Mouse (Mus musculus): Measurements from ENCODE around the gene Mcm2. TPM values are rescaled to one million over a fixed set of nuclear protein-coding genes. Genes with fewer than 3 reads are reported as not detected.

Mcm2 gene
- total and polyA plus RNA-seq, 2 experiments from 2014 or later, result 14.1 to 19.3 TPM

DNA sequence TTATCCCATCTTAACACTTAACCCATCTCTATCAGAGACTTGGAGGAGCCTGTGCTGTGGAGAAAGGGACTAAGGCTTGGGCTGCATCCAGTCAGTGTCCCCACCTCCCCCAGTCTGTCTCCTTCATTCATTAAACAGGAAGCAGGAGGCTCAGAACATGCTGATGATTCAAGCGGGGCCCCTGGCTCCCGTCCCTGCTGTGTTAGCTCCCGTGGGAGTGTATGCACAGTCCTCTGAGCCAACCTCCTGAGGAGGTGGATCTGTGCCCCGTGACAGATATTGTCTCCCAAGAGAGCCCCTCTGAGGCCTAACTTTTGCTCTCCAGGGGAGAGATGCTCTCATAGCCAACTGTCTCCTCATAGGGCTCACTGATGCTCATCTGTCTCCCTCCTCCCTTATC is 36.2 kb upstream of the Mcm2 start:
- Histone ChIP-seq H3K9me3 (ENCODE audit: low read length) (no peaks in the 10 kb centered on the region), H3K9ac (no peak overlapping the region), H3K36me3 (ENCODE audit: insufficient read depth) (no peaks in the 10 kb centered on the region), H3K4me2 (ENCODE audit: low read depth) (no peak overlapping the region), H3K4me3 (ENCODE audit: low read depth, low read length) (no peak overlapping the region), H3K27ac (ENCODE audit: low read depth, low read length) (no peak overlapping the region), H3K4me1 (ENCODE audit: insufficient read depth) (peaks cover 32% of the 10 kb centered on the region), H3K27me3 (ENCODE audit: insufficient read depth, low read length) (0 out of 2 replicates have a peak, but pooled peaks cover 4% of the 10 kb centered on the region)
- no peak for TF ChIP-seq CTCF (IDR thresholded peaks at IDR 0.05; ENCODE audit: low read depth)
- DNase-seq (no peak), ATAC-seq (no peak)
- 26% methylated on average over 4 of the region's 4 CpGs for WGBS

DNA sequence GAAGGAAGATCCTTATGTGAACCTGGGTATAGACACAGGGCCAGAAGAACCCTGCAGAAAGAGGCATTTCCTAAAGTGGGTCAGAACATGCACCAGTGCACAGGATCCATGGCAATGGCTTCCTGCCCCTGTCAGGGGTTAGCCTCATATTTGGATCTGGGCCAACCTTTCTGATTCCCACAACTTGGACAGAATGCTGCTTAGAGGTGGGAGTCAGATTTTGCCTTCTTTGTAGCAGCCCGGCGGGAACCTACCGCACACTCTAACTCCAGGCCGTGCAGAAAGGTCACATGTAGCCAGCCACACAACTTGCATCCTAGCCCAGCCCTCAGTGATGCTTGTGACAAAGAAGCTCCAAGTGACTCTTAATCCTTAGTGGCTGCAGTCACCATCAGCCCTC is 35.6 kb upstream of the Mcm2 start:
- no peak for TF ChIP-seq CTCF (IDR thresholded peaks at IDR 0.05; ENCODE audit: low read depth)
- 0 out of 2 replicates have a peak, but pooled peaks cover 4% of the 10 kb centered on the region for H3K27me3 ChIP-seq (ENCODE audit: insufficient read depth, low read length)
- peaks cover 30% of the 10 kb centered on the region for H3K4me1 ChIP-seq (ENCODE audit: insufficient read depth)
- 43% methylated on average over 4 of the region's 4 CpGs for WGBS
- H3K36me3 ChIP-seq (ENCODE audit: insufficient read depth), result no peaks in the 10 kb centered on the region
- no peak overlapping the region for H3K4me2 ChIP-seq (ENCODE audit: low read depth)
- no peak overlapping the region for H3K27ac ChIP-seq (ENCODE audit: low read depth, low read length)
- H3K9ac ChIP-seq, result no peak overlapping the region
- no peaks in the 10 kb centered on the region for H3K9me3 ChIP-seq (ENCODE audit: low read length)
- ATAC-seq, result no peak
- H3K4me3 ChIP-seq (ENCODE audit: low read depth, low read length), result no peak overlapping the region
- DNase-seq, result no peak

DNA sequence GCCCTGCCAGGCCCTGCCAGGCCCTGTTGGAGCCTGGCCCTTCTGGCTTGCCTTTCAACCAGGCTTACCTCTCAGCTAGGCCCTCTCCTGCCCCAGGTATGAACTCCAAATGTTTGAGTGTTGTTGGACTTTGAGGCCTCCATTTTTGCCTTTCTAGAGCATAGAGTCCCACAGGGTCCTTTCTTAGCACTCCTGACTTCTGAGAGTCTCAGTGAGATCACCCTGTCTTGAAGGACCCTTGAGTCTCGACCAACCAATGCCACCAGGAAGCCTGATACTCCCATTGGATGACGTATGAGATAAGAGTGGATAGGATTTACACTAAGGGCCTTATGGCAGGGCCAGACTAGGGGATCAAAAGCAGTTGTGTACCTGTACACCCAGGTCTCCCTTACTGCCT is 32.9 kb upstream of the Mcm2 start:
- Histone ChIP-seq H3K36me3 (ENCODE audit: insufficient read depth) (no peaks in the 10 kb centered on the region), H3K27ac (ENCODE audit: low read depth, low read length) (no peak overlapping the region), H3K9ac (no peak overlapping the region), H3K4me3 (ENCODE audit: low read depth, low read length) (no peak overlapping the region), H3K27me3 (ENCODE audit: insufficient read depth, low read length) (0 out of 2 replicates have a peak, but pooled peaks cover 4% of the 10 kb centered on the region), H3K9me3 (ENCODE audit: low read length) (no peaks in the 10 kb centered on the region), H3K4me2 (ENCODE audit: low read depth) (no peak overlapping the region), H3K4me1 (ENCODE audit: insufficient read depth) (peaks cover 7% of the 10 kb centered on the region)
- TF ChIP-seq CTCF (IDR thresholded peaks at IDR 0.05; ENCODE audit: low read depth), result no peak
- WGBS, result 89% methylated on average over 2 of the region's 2 CpGs
- DNase-seq (no peak), ATAC-seq (no peak)

DNA sequence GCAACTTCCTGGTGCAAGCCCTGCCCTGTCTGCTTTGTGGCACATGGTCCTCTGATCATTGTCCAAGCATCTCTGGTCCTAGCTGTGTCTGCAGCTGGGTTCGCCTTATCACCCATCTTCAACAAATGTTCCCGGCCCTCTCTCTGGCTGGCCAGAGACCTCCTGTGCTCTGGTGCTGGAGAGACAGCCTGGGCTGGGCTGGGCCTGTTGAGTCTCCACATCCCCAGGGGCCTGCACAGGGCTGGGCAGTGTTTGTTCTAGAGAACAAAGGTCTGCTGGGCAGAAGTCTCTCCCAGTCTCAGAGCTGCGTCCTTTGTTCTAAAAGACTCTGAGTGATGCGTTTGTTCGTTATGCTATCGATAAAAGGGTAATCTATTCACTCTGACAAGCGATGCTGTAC is 31.5 kb upstream of the Mcm2 start:
- no peak for TF ChIP-seq CTCF (IDR thresholded peaks at IDR 0.05; ENCODE audit: low read depth)
- Histone ChIP-seq H3K9me3 (ENCODE audit: low read length) (no peaks in the 10 kb centered on the region), H3K36me3 (ENCODE audit: insufficient read depth) (no peaks in the 10 kb centered on the region), H3K9ac (no peak overlapping the region), H3K4me1 (ENCODE audit: insufficient read depth) (peaks cover 17% of the 10 kb centered on the region), H3K4me3 (ENCODE audit: low read depth, low read length) (no peak overlapping the region), H3K4me2 (ENCODE audit: low read depth) (no peak overlapping the region), H3K27ac (ENCODE audit: low read depth, low read length) (no peak overlapping the region), H3K27me3 (ENCODE audit: insufficient read depth, low read length) (0 out of 2 replicates have a peak, but pooled peaks cover 4% of the 10 kb centered on the region)
- 46% methylated on average over 7 of the region's 7 CpGs for WGBS
- ATAC-seq (no peak), DNase-seq (no peak)

DNA sequence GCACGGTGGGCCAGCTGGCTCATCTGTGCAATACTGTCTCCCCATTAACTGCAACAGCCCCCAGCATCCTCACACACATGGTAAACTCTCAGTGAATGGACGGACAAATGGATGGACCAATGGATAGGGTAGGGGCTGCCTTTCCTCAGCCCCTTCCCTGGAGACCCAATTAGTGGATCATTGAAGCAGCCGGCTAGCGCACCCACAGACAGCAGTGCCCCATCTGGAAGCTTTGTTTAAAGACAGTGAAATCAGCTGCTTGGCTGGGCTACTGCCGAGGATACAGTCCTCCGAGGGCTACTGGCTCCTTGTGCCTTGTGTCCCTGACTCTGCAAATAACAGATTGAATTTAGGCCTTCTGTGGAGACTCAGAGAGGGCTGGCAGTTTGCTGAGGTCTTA is 30.9 kb upstream of the Mcm2 start:
- H3K27ac ChIP-seq (ENCODE audit: low read depth, low read length), result no peak overlapping the region
- 38% methylated on average over 6 of the region's 6 CpGs for WGBS

DNA sequence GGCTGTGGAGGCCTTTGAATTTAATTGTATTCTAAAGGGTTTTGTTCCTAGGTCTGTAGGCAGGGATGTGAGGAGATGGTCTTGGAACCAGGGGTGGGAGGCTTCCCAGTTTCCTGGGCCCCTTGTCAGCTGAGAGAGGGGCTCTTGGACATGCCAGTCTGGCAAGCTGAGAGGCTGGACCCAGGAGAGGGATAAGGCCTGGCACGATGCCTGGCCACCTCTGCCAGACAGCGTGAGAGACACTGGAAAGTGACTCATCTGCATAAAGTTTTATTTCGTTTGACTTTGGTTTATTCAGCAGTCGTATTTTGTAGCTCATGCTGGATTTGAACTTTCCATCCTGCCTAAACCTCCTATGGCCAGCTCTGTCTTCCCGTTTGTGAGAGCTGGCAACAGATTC is 30.0 kb upstream of the Mcm2 start:
- TF ChIP-seq CTCF (IDR thresholded peaks at IDR 0.05; ENCODE audit: low read depth), result no peak
- 52% methylated on average over 5 of the region's 5 CpGs for WGBS
- H3K4me1 ChIP-seq (ENCODE audit: insufficient read depth), result peaks cover 14% of the 10 kb centered on the region
- no peaks in the 10 kb centered on the region for H3K27me3 ChIP-seq (ENCODE audit: insufficient read depth, low read length)
- H3K9ac ChIP-seq, result no peak overlapping the region
- H3K4me3 ChIP-seq (ENCODE audit: low read depth, low read length), result no peak overlapping the region
- H3K27ac ChIP-seq (ENCODE audit: low read depth, low read length), result no peak overlapping the region
- H3K36me3 ChIP-seq (ENCODE audit: insufficient read depth), result no peaks in the 10 kb centered on the region
- H3K4me2 ChIP-seq (ENCODE audit: low read depth), result no peak overlapping the region
- DNase-seq (no peak), ATAC-seq (no peak)
- H3K9me3 ChIP-seq (ENCODE audit: low read length), result no peaks in the 10 kb centered on the region

More for the DNA sequence above, 30.9 kb upstream of the Mcm2 start:
- Histone ChIP-seq H3K36me3 (ENCODE audit: insufficient read depth) (no peaks in the 10 kb centered on the region), H3K4me2 (ENCODE audit: low read depth) (no peak overlapping the region), H3K9ac (no peak overlapping the region), H3K9me3 (ENCODE audit: low read length) (no peaks in the 10 kb centered on the region), H3K4me3 (ENCODE audit: low read depth, low read length) (no peak overlapping the region), H3K4me1 (ENCODE audit: insufficient read depth) (peaks cover 14% of the 10 kb centered on the region), H3K27me3 (ENCODE audit: insufficient read depth, low read length) (0 out of 2 replicates have a peak, but pooled peaks cover 4% of the 10 kb centered on the region)
- ATAC-seq (no peak), DNase-seq (no peak)
- no peak for TF ChIP-seq CTCF (IDR thresholded peaks at IDR 0.05; ENCODE audit: low read depth)

DNA sequence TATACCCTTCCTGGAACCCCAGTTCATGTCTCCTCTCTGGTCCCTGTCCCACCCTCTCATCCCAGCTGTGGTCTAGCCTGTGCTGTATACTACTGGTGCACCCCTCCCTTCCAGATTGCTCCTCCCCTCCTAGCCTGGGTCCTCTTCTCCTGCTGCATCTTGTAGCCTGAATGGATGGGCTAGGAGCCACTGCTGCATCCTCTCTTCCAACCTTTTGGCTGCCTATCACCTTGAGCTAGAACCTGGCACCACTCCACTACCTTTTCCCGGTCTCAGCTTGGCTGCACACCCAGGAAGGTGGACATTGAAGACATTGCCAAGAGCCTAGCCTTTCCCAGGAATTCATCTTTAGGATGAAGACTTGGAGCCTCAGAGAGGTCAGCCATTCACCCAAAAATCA is 29.4 kb upstream of the Mcm2 start:
- Histone ChIP-seq H3K4me3 (ENCODE audit: low read depth, low read length) (no peak overlapping the region), H3K9me3 (ENCODE audit: low read length) (no peaks in the 10 kb centered on the region), H3K27ac (ENCODE audit: low read depth, low read length) (no peak overlapping the region), H3K27me3 (ENCODE audit: insufficient read depth, low read length) (no peaks in the 10 kb centered on the region), H3K4me2 (ENCODE audit: low read depth) (no peak overlapping the region), H3K9ac (no peak overlapping the region), H3K36me3 (ENCODE audit: insufficient read depth) (no peaks in the 10 kb centered on the region), H3K4me1 (ENCODE audit: insufficient read depth) (peaks cover 14% of the 10 kb centered on the region)
- TF ChIP-seq CTCF (IDR thresholded peaks at IDR 0.05; ENCODE audit: low read depth), result no peak
- ATAC-seq (no peak), DNase-seq (no peak)
- WGBS, result 74% methylated on average over 1 of the region's 1 CpGs
